Mouse (Mus musculus) heart, embryonic 11.5 days (tissue): ENCODE measurements at regions not wholly inside any gene's neighbourhood (a gene's known extent, or its start where the extent isn't known, plus 50 kb on each side); places are given as distances from the start of the nearest gene placed in this dataset.

Source experiments
- ATAC-seq: fragments of 200-750 bp; cut with Nextera tagmentation; replicated peaks from 2 replicates; pipeline ENCODE4 v1.8.0; 2017; ENCODE audit warnings: moderate library complexity; ENCODE audit not compliant: insufficient number of reproducible peaks, low FRiP score, low TSS enrichment
- H3K27ac ChIP-seq: fragments of 300-500 bp; sonication (generic); 2 replicates; pipeline ENCODE4 v1.5.1; 2014; ENCODE audit warnings: mild to moderate bottlenecking, low read depth, low read length
- H3K27me3 ChIP-seq: fragments of 300-500 bp; sonication (generic); 2 replicates; pipeline ENCODE4 v1.6.1; 2014; ENCODE audit warnings: mild to moderate bottlenecking, low read length, mixed read lengths; ENCODE audit not compliant: control insufficient read depth, insufficient read depth
- H3K36me3 ChIP-seq: fragments of 300-500 bp; sonication (generic); 2 replicates; pipeline ENCODE4 v1.6.1; 2014; ENCODE audit warnings: mild to moderate bottlenecking, low read length, moderate library complexity, mixed read lengths; ENCODE audit not compliant: control insufficient read depth, insufficient read depth
- H3K4me1 ChIP-seq: fragments of 300-500 bp; sonication (generic); 2 replicates; pipeline ENCODE4 v1.6.1; 2014; ENCODE audit warnings: low read length; ENCODE audit not compliant: control insufficient read depth, insufficient read depth
- H3K4me2 ChIP-seq: fragments of 300-500 bp; sonication (generic); 2 replicates; pipeline ENCODE4 v1.6.1; 2014; ENCODE audit warnings: mild to moderate bottlenecking, moderate library complexity
- H3K4me3 ChIP-seq: fragments of 300-500 bp; sonication (generic); 2 replicates; pipeline ENCODE4 v1.5.1; 2014; ENCODE audit warnings: low read depth, low read length
- H3K9ac ChIP-seq: fragments of 300-500 bp; sonication (generic); 2 replicates; pipeline ENCODE4 v1.6.1; 2014; ENCODE audit warnings: mild to moderate bottlenecking, low read depth, low read length, moderate library complexity
- H3K9me3 ChIP-seq: fragments of 300-500 bp; sonication (generic); replicated peaks from 2 replicates; pipeline ENCODE4 v1.6.1; 2016; ENCODE audit warnings: low read length; ENCODE audit not compliant: control insufficient read depth
- WGBS: fragments of 180-500 bp; shearing (Covaris S2); extraction: QIAGEN DNeasy Blood & Tissue Kit; methylation state at CpG from one replicate; pipeline ENCODE4 v1.1.7; 2014; ENCODE audit not compliant: insufficient replicate concordance; 5-methylcytosine and 5-hydroxymethylcytosine counted together

GRCm38 (mm10) chr8:82702044-82702443 lies 71.9 kb downstream of the Zfp330 start:
- no peak for ATAC-seq
- H3K4me1 ChIP-seq: no peaks in the 10 kb centered on the region

GRCm38 (mm10) chr8:82700471-82700870 lies 73.5 kb downstream of the Zfp330 start:
- Histone ChIP-seq H3K27me3 (no peaks in the 10 kb centered on the region), H3K4me1 (no peaks in the 10 kb centered on the region), H3K4me2 (no peak overlapping the region), H3K27ac (no peak overlapping the region), H3K36me3 (no peaks in the 10 kb centered on the region), H3K9me3 (no peaks in the 10 kb centered on the region), H3K4me3 (no peak overlapping the region), H3K9ac (no peak overlapping the region)
- no peak for ATAC-seq
- 76% methylated on average over 1 of the region's 1 CpGs for WGBS

More at GRCm38 (mm10) chr8:82702044-82702443, 71.9 kb downstream of the Zfp330 start:
- 66% methylated on average over 1 of the region's 1 CpGs for WGBS
- Histone ChIP-seq H3K36me3 (no peaks in the 10 kb centered on the region), H3K9me3 (no peaks in the 10 kb centered on the region), H3K27ac (no peak overlapping the region), H3K4me2 (no peak overlapping the region), H3K9ac (no peak overlapping the region), H3K27me3 (no peaks in the 10 kb centered on the region), H3K4me3 (no peak overlapping the region)

- Histone ChIP-seq H3K4me1 (no peaks in the 10 kb centered on the region), H3K4me2 (no peak overlapping the region), H3K9me3 (no peaks in the 10 kb centered on the region), H3K36me3 (no peaks in the 10 kb centered on the region), H3K9ac (no peak overlapping the region), H3K4me3 (no peak overlapping the region), H3K27ac (no peak overlapping the region), H3K27me3 (no peaks in the 10 kb centered on the region)
- 51% methylated on average over 2 of the region's 2 CpGs for WGBS
- no peak for ATAC-seq
Observed at GRCm38 (mm10) chr8:82699221-82699620, 74.7 kb downstream of the Zfp330 start.

- ATAC-seq: no peak
- Histone ChIP-seq H3K9me3 (no peaks in the 10 kb centered on the region), H3K4me1 (no peaks in the 10 kb centered on the region), H3K4me3 (no peak overlapping the region), H3K9ac (no peak overlapping the region), H3K27ac (no peak overlapping the region), H3K36me3 (no peaks in the 10 kb centered on the region), H3K4me2 (no peak overlapping the region), H3K27me3 (no peaks in the 10 kb centered on the region)
- 59% methylated on average over 2 of the region's 2 CpGs for WGBS
Observed at GRCm38 (mm10) chr8:82698071-82698470, 75.9 kb downstream of the Zfp330 start.

- no peak for ATAC-seq
- WGBS: 73% methylated on average over 3 of the region's 3 CpGs
- Histone ChIP-seq H3K4me2 (no peak overlapping the region), H3K27me3 (no peaks in the 10 kb centered on the region), H3K27ac (no peak overlapping the region), H3K9me3 (no peaks in the 10 kb centered on the region), H3K4me3 (no peak overlapping the region), H3K36me3 (no peaks in the 10 kb centered on the region), H3K4me1 (no peaks in the 10 kb centered on the region), H3K9ac (no peak overlapping the region)
Observed at GRCm38 (mm10) chr8:82693086-82693485, 80.9 kb downstream of the Zfp330 start.

GRCm38 (mm10) chr8:82689322-82689721 lies 84.6 kb downstream of the Zfp330 start:
- H3K36me3 ChIP-seq: no peaks in the 10 kb centered on the region
- H3K4me2 ChIP-seq: no peak overlapping the region
- no peaks in the 10 kb centered on the region for H3K27me3 ChIP-seq
- H3K9ac ChIP-seq: no peak overlapping the region
- ATAC-seq: no peak
- 51% methylated on average over 3 of the region's 3 CpGs for WGBS
- H3K4me1 ChIP-seq: no peaks in the 10 kb centered on the region
- no peak overlapping the region for H3K27ac ChIP-seq
- no peaks in the 10 kb centered on the region for H3K9me3 ChIP-seq
- no peak overlapping the region for H3K4me3 ChIP-seq

GRCm38 (mm10) chr8:82685966-82686365 lies 88.0 kb downstream of the Zfp330 start:
- 74% methylated on average over 3 of the region's 3 CpGs for WGBS
- ATAC-seq: no peak

GRCm38 (mm10) chr8:82678793-82679192 lies 95.2 kb downstream of the Zfp330 start:
- no peaks in the 10 kb centered on the region for H3K9me3 ChIP-seq
- no peaks in the 10 kb centered on the region for H3K4me1 ChIP-seq
- no peaks in the 10 kb centered on the region for H3K27me3 ChIP-seq
- H3K36me3 ChIP-seq: no peaks in the 10 kb centered on the region
- WGBS: 73% methylated on average over 1 of the region's 1 CpGs
- no peak overlapping the region for H3K27ac ChIP-seq
- H3K4me3 ChIP-seq: no peak overlapping the region
- no peak overlapping the region for H3K9ac ChIP-seq
- no peak for ATAC-seq
- H3K4me2 ChIP-seq: no peak overlapping the region

More at GRCm38 (mm10) chr8:82685966-82686365, 88.0 kb downstream of the Zfp330 start:
- Histone ChIP-seq H3K36me3 (no peaks in the 10 kb centered on the region), H3K4me2 (no peak overlapping the region), H3K4me1 (no peaks in the 10 kb centered on the region), H3K4me3 (no peak overlapping the region), H3K27me3 (no peaks in the 10 kb centered on the region), H3K9ac (no peak overlapping the region), H3K27ac (no peak overlapping the region), H3K9me3 (no peaks in the 10 kb centered on the region)

- Histone ChIP-seq H3K27ac (no peak overlapping the region), H3K9ac (no peak overlapping the region), H3K4me3 (no peak overlapping the region), H3K4me1 (no peaks in the 10 kb centered on the region), H3K4me2 (no peak overlapping the region), H3K36me3 (no peaks in the 10 kb centered on the region), H3K9me3 (no peaks in the 10 kb centered on the region), H3K27me3 (no peaks in the 10 kb centered on the region)
- 77% methylated on average over 3 of the region's 3 CpGs for whole genome bisulfite sequencing
- ATAC-seq: no peak
Observed at GRCm38 (mm10) chr8:82677781-82678180, 96.2 kb downstream of the Zfp330 start.
